Mouse (Mus musculus) liver, postnatal 0 days (tissue): ENCODE data around the gene Ganab. TPM values are rescaled to one million over a fixed set of nuclear protein-coding genes. Genes with fewer than 3 reads are reported as not detected.

Experiments
- ATAC-seq: fragments of 200-750 bp; cut with Nextera tagmentation; 2 replicates; pipeline ENCODE4 v1.8.0; 2017; ENCODE audit warnings: mild to moderate bottlenecking, moderate library complexity
- DNase-seq: peaks from one replicate; pipeline ENCODE4 v3.0.0-alpha.2; 2016
- H3K27ac ChIP-seq: fragments of 300-500 bp; sonication (generic); 2 replicates; pipeline ENCODE4 v1.5.1; 2014; ENCODE audit warnings: antibody characterized with exemption, moderate library complexity, mild to moderate bottlenecking, low read depth
- H3K27me3 ChIP-seq: fragments of 300-500 bp; sonication (generic); 2 replicates; pipeline ENCODE4 v1.6.1; 2014; ENCODE audit warnings: low read length, control low read depth, mixed read lengths; ENCODE audit not compliant: insufficient read depth
- H3K36me3 ChIP-seq: fragments of 300-500 bp; sonication (generic); replicated peaks from 2 replicates; pipeline ENCODE4 v1.6.1; 2014; ENCODE audit warnings: mild to moderate bottlenecking, control low read depth, low read length, moderate library complexity, mixed read lengths; ENCODE audit not compliant: insufficient read depth
- H3K4me1 ChIP-seq: fragments of 300-500 bp; sonication (generic); 2 replicates; pipeline ENCODE4 v1.6.1; 2014; ENCODE audit warnings: antibody characterized with exemption, mild to moderate bottlenecking, control low read depth; ENCODE audit not compliant: insufficient read depth
- H3K4me2 ChIP-seq: fragments of 300-500 bp; sonication (generic); 2 replicates; pipeline ENCODE4 v1.6.1; 2014; ENCODE audit warnings: low read depth, mild to moderate bottlenecking, low read length, moderate library complexity, mixed read lengths
- H3K4me3 ChIP-seq: fragments of 300-500 bp; sonication (generic); 2 replicates; pipeline ENCODE4 v1.5.1; 2014; ENCODE audit warnings: low read depth, low read length
- H3K9ac ChIP-seq: fragments of 300-500 bp; sonication (generic); replicated peaks from 2 replicates; pipeline ENCODE4 v1.6.1; 2014; ENCODE audit warnings: mild to moderate bottlenecking, moderate library complexity
- H3K9me3 ChIP-seq: fragments of 300-500 bp; sonication (generic); 2 replicates; pipeline ENCODE4 v1.6.1; 2016; ENCODE audit warnings: mild to moderate bottlenecking, control low read depth, low read length, mixed read lengths
- CTCF ChIP-seq: sonication (generic); IDR thresholded peaks from 2 replicates; pipeline ENCODE4 v1.5.1; 2016; ENCODE audit warnings: antibody characterized with exemption, low read depth
- EP300 ChIP-seq: IDR thresholded peaks from 2 replicates; pipeline ENCODE4 v1.6.1; 2016; ENCODE audit warnings: antibody characterized with exemption, low read depth, mild to moderate bottlenecking
- WGBS: fragments of 180-500 bp; shearing (Covaris S2); extraction: QIAGEN DNeasy Blood & Tissue Kit; methylation state at CpG from one replicate; pipeline ENCODE4 v1.1.7; 2014; ENCODE audit not compliant: insufficient replicate concordance; 5-methylcytosine and 5-hydroxymethylcytosine counted together
- polyA plus RNA-seq: library from polyadenylated mRNA; unstranded; fragments of >200 nt; fragmentation: Nextera tagmentation; extraction: Ambion mirVana; gene quantifications from 2 replicates; pipeline ENCODE4 v1.2.1, GENCODE M21; 2015

The Ganab gene
- polyA plus RNA-seq, 1 experiment from 2014 or later = 32.4 TPM

DNA sequence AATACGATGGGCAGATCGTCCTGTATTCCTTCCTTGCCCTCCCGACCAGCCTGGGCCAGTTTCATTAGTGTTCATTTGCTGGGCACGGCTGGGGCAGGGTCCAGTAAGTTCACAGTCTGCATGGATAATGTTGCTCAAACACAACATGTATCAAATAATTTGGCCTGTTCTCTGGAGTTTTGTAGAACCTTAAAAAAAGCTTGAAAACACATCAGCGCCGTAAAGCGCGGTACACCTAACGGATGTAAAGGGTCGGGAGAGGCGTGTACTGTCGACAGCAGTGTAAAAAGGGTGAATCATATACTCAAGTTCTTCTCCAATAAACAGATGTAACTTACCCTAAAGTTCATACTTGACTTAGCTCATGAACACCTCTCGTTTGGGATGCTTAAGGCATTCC, 705 bp downstream of the Ganab start:
- Histone ChIP-seq H3K36me3 (peaks cover 17% of the 10 kb centered on the region), H3K4me2 (peak overlapping the region; percentile 94), H3K27me3 (no peaks in the 10 kb centered on the region), H3K4me1 (peaks cover 40% of the 10 kb centered on the region), H3K4me3 (peak overlapping the region; percentile 98), H3K9ac (peak overlapping the region; percentile 97), H3K9me3 (no peaks in the 10 kb centered on the region), H3K27ac (peak overlapping the region; percentile 97)
- DNase-seq (no peak), ATAC-seq (no peak)
- 3% methylated on average over 13 of the region's 13 CpGs for whole genome bisulfite sequencing
- TF ChIP-seq EP300 (no peak), CTCF (no peak)

DNA sequence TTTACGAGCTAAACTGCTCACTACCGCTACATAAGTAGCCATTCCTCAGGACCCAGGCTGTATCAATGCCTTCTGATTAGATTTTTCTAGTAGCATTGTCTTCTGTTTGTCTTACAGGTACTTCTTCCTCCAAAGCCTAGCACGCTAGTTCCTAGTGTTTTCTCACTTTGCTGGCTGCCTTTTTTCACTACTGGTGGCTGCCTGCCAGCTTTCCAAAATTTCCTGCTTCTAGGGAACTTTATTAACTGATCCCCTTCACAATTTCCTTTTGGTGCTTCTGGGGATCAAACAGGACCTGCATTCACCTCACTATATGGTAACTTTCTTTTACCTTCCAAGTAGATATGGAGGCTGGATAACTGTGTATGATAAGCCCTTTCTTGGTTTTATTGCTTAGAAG, 1.2 kb downstream of the Ganab start:
- Histone ChIP-seq H3K4me2 (peak overlapping the region; percentile 94), H3K27me3 (no peaks in the 10 kb centered on the region), H3K27ac (no peak overlapping the region; the same call in 1 of the 2 replicates), H3K9me3 (no peaks in the 10 kb centered on the region), H3K4me1 (peaks cover 35% of the 10 kb centered on the region), H3K36me3 (peaks cover 20% of the 10 kb centered on the region), H3K4me3 (peak overlapping the region; percentile 98), H3K9ac (peak overlapping the region; percentile 97)
- DNase-seq (no peak), ATAC-seq (no peak)
- TF ChIP-seq EP300 = no peak
- TF ChIP-seq CTCF = no peak
- 25% methylated on average over 3 of the region's 3 CpGs for WGBS

DNA sequence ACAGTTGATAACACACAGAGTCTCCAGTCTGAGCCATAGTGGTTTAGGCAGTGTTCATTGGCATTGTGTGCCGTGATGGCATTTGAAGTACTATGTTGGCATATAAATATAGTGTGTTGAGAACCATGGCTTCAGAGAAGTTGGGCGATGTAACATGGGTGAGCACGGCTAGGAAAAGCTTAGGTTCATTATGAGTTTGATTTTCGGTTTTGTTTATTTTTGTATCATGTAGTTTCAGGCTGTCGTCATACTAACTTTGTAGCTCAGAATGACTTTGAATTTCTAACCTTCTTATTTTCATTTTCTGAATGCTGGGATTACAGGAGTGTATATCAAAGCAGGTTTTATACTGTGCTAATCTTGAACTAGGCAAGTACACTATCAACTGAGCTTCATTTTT, 5.5 kb downstream of the Ganab start:
- 90% methylated on average over 5 of the region's 5 CpGs for WGBS
- Histone ChIP-seq H3K27me3 (no peaks in the 10 kb centered on the region), H3K4me2 (no peak overlapping the region), H3K9me3 (no peaks in the 10 kb centered on the region), H3K27ac (no peak overlapping the region), H3K36me3 (peaks cover 54% of the 10 kb centered on the region), H3K9ac (no peak overlapping the region), H3K4me3 (no peak overlapping the region), H3K4me1 (peaks cover 20% of the 10 kb centered on the region)
- no peak for TF ChIP-seq EP300
- no peak for TF ChIP-seq CTCF
- DNase-seq (no peak), ATAC-seq (no peak)

DNA sequence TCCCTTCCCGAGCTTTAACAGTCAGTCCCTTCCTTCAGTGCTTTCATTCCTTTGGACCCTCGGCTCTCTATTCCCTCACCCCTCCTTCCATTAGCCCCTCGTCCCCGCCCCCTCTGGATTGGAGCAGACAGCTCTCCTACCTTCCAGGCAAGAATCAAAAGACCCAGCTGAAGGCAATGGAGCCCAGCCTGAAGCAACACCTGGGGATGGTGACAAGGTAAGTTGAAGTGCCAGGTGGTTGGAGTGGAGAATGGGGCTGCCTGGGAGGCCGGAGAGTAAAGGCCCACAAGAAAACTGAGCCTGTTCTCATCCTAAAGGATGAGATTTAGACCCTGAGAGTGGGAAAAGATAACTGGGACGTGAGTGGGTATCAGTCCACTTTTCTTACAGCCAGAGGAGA, 10.7 kb downstream of the Ganab start:
- H3K27me3 ChIP-seq = no peaks in the 10 kb centered on the region
- WGBS = 89% methylated on average over 6 of the region's 6 CpGs
- H3K27ac ChIP-seq = no peak overlapping the region
- no peak for ATAC-seq
- no peaks in the 10 kb centered on the region for H3K4me1 ChIP-seq
- H3K9me3 ChIP-seq = no peaks in the 10 kb centered on the region
- no peak overlapping the region for H3K9ac ChIP-seq
- H3K4me3 ChIP-seq = no peak overlapping the region
- H3K36me3 ChIP-seq = peaks cover 94% of the 10 kb centered on the region
- TF ChIP-seq CTCF (no peak), EP300 (no peak)
- no peak for DNase-seq
- H3K4me2 ChIP-seq = no peak overlapping the region

DNA sequence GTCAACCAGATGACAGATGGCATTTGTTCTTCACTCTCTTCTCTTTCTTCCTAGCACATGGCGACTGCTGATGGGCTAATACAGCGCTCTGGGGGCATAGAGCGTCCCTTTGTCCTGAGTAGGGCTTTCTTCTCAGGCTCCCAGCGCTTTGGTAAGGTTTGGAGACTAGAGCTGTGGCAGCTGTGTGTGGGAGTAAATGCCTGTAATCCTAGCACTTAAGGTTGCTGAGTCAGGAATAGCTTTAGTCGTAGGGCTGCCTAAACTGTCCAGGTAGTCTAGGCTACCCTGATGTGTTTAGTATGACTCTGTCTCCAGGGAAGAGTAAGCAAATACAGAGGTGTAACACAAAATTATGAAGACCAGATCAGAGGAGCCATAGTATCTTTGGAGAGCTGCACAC, 13.9 kb downstream of the Ganab start:
- TF ChIP-seq EP300 = no peak
- Histone ChIP-seq H3K27ac (no peak overlapping the region), H3K9ac (no peak overlapping the region), H3K9me3 (no peaks in the 10 kb centered on the region), H3K4me3 (no peak overlapping the region), H3K27me3 (no peaks in the 10 kb centered on the region), H3K4me1 (no peaks in the 10 kb centered on the region), H3K4me2 (no peak overlapping the region), H3K36me3 (peaks cover 95% of the 10 kb centered on the region)
- 92% methylated on average over 5 of the region's 5 CpGs for WGBS
- ATAC-seq = no peak
- DNase-seq = no peak

DNA sequence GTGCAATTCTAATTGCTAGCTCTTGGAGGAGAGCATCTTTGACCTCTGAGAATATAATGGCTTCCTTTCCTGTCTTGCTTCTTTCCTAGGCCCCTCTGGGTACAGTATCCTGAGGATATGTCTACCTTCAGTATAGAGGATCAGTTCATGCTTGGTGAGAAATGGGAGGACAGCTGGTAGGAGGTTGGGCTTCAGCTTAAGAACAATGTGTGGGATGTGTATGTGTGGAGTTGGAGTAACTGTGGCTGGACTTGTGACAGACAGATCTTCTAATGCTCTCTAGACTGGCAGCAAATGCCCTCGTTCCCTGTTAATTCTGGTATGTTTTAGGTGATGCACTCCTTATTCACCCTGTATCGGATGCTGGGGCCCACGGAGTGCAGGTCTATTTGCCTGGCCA, 16.3 kb downstream of the Ganab start:
- H3K27ac ChIP-seq = no peak overlapping the region
- no peak for TF ChIP-seq CTCF
- TF ChIP-seq EP300 = no peak

DNA sequence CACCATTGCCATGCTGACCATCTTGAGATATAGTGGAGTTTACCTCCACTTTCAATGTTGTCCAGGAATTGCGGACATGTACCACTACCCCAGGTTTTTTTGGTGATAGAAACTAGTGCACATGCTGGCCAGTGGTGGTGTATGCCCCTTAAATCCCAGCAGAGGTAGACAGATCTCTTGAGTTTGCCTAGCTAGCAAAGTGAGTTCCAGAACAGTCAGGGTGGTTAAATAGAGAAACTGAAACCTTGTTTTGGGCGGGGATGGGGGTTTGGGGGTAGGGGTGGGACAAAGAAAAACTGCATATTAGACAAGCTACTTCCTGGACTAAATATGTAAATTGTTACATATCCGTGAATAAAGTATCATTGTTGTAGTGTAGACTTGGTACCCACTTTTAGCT, 21.1 kb downstream of the Ganab start:
- DNase-seq (no peak), ATAC-seq (no peak)
- 77% methylated on average over 3 of the region's 3 CpGs for WGBS
- H3K27ac ChIP-seq = no peak overlapping the region
- H3K9me3 ChIP-seq = no peaks in the 10 kb centered on the region
- no peak overlapping the region for H3K9ac ChIP-seq
- H3K4me1 ChIP-seq = peaks cover 13% of the 10 kb centered on the region
- no peak overlapping the region for H3K4me2 ChIP-seq
- peaks cover 32% of the 10 kb centered on the region for H3K36me3 ChIP-seq
- H3K4me3 ChIP-seq = no peak overlapping the region
- TF ChIP-seq CTCF (no peak), EP300 (no peak)
- no peaks in the 10 kb centered on the region for H3K27me3 ChIP-seq

More for the DNA sequence above, 16.3 kb downstream of the Ganab start:
- WGBS = 94% methylated on average over 3 of the region's 3 CpGs
- H3K27me3 ChIP-seq = no peaks in the 10 kb centered on the region
- H3K9ac ChIP-seq = no peak overlapping the region
- no peaks in the 10 kb centered on the region for H3K9me3 ChIP-seq
- H3K4me3 ChIP-seq = no peak overlapping the region
- no peaks in the 10 kb centered on the region for H3K4me1 ChIP-seq
- H3K36me3 ChIP-seq = peaks cover 71% of the 10 kb centered on the region
- ATAC-seq = no peak
- H3K4me2 ChIP-seq = no peak overlapping the region
- no peak for DNase-seq
